Mouse (Mus musculus) intestine, postnatal 0 days (tissue): ENCODE data around the gene Epas1. TPM values are rescaled to one million over a fixed set of nuclear protein-coding genes. Genes with fewer than 3 reads are reported as not detected.

Source experiments
- ATAC-seq: fragments of 200-750 bp; cut with Nextera tagmentation; 2 replicates; pipeline ENCODE4 v1.8.0; 2017; ENCODE audit warnings: mild to moderate bottlenecking, moderate TSS enrichment, moderate library complexity
- H3K27ac ChIP-seq: fragments of 300-500 bp; sonication (generic); 2 replicates; pipeline ENCODE4 v1.5.1; 2014; ENCODE audit warnings: mild to moderate bottlenecking, low read depth, low read length, moderate library complexity
- H3K27me3 ChIP-seq: fragments of 300-500 bp; sonication (generic); replicated peaks from 2 replicates; pipeline ENCODE4 v1.6.1; 2014; ENCODE audit warnings: low read length, mixed read lengths; ENCODE audit not compliant: control insufficient read depth, insufficient read depth
- H3K36me3 ChIP-seq: fragments of 300-500 bp; sonication (generic); 2 replicates; pipeline ENCODE4 v1.6.1; 2014; ENCODE audit warnings: mild to moderate bottlenecking, moderate library complexity; ENCODE audit not compliant: control insufficient read depth, insufficient read depth
- H3K4me1 ChIP-seq: fragments of 300-500 bp; sonication (generic); replicated peaks from 2 replicates; pipeline ENCODE4 v1.6.1; 2014; ENCODE audit warnings: antibody characterized with exemption, low read length, mixed read lengths; ENCODE audit not compliant: control insufficient read depth, insufficient read depth
- H3K4me2 ChIP-seq: fragments of 300-500 bp; sonication (generic); replicated peaks from 2 replicates; pipeline ENCODE4 v1.6.1; 2014; ENCODE audit warnings: low read depth, mild to moderate bottlenecking, moderate library complexity
- H3K4me3 ChIP-seq: fragments of 300-500 bp; sonication (generic); 2 replicates; pipeline ENCODE4 v1.5.1; 2014; ENCODE audit warnings: low read depth, low read length
- H3K9ac ChIP-seq: fragments of 300-500 bp; sonication (generic); 2 replicates; pipeline ENCODE4 v1.6.1; 2014; ENCODE audit warnings: mild to moderate bottlenecking, low read depth, low read length
- H3K9me3 ChIP-seq: fragments of 300-500 bp; sonication (generic); 2 replicates; pipeline ENCODE4 v1.6.1; 2016; ENCODE audit warnings: mixed run types; ENCODE audit not compliant: control insufficient read depth
- CTCF ChIP-seq: sonication (generic); IDR thresholded peaks from 2 replicates; pipeline ENCODE4 v1.5.1; 2016; ENCODE audit warnings: low read depth, mild to moderate bottlenecking, control low read depth, antibody characterized with exemption, moderate library complexity
- WGBS: fragments of 180-500 bp; shearing (Covaris S2); extraction: QIAGEN DNeasy Blood & Tissue Kit; methylation state at CpG from one replicate; pipeline ENCODE4 v1.1.7; 2014; 5-methylcytosine and 5-hydroxymethylcytosine counted together
- polyA plus RNA-seq: library from polyadenylated mRNA; unstranded; fragments of >200 nt; fragmentation: Nextera tagmentation; extraction: Ambion mirVana; gene quantifications from 2 replicates; pipeline ENCODE4 v1.2.1, GENCODE M21; 2015

Epas1 gene
- polyA plus RNA-seq, 1 experiment from 2014 or later: 8.7 TPM

GRCm38 (mm10) chr17:86876940-86877339, 123.4 kb downstream of the Epas1 start:
- no peaks in the 10 kb centered on the region for H3K9me3 ChIP-seq

GRCm38 (mm10) chr17:86877747-86878146, 124.2 kb downstream of the Epas1 start:
- no peaks in the 10 kb centered on the region for H3K4me1 ChIP-seq
- H3K27me3 ChIP-seq: peaks cover 9% of the 10 kb centered on the region; the same call in 1 of the 2 replicates
- H3K9ac ChIP-seq: no peak overlapping the region
- no peak for ATAC-seq
- H3K4me2 ChIP-seq: no peak overlapping the region
- no peak overlapping the region for H3K4me3 ChIP-seq
- WGBS: 62% methylated on average over 2 of the region's 2 CpGs
- no peaks in the 10 kb centered on the region for H3K36me3 ChIP-seq
- no peaks in the 10 kb centered on the region for H3K9me3 ChIP-seq
- TF ChIP-seq CTCF: no peak
- no peak overlapping the region for H3K27ac ChIP-seq

More at GRCm38 (mm10) chr17:86876940-86877339, 123.4 kb downstream of the Epas1 start:
- H3K9ac ChIP-seq: no peak overlapping the region
- no peak overlapping the region for H3K27ac ChIP-seq
- H3K4me3 ChIP-seq: no peak overlapping the region
- no peak for ATAC-seq
- 49% methylated on average over 9 of the region's 9 CpGs for WGBS
- no peaks in the 10 kb centered on the region for H3K4me1 ChIP-seq
- no peak overlapping the region; the same call in 1 of the 2 replicates for H3K4me2 ChIP-seq
- no peak for TF ChIP-seq CTCF
- no peaks in the 10 kb centered on the region for H3K36me3 ChIP-seq
- H3K27me3 ChIP-seq: peaks cover 9% of the 10 kb centered on the region; the same call in 1 of the 2 replicates

GRCm38 (mm10) chr17:86880056-86880455, 126.6 kb downstream of the Epas1 start:
- H3K27me3 ChIP-seq: peaks cover 9% of the 10 kb centered on the region; the same call in 1 of the 2 replicates
- 86% methylated on average over 10 of the region's 10 CpGs for WGBS
- H3K9me3 ChIP-seq: no peaks in the 10 kb centered on the region
- H3K9ac ChIP-seq: no peak overlapping the region
- ATAC-seq: no peak
- H3K27ac ChIP-seq: no peak overlapping the region
- no peak overlapping the region for H3K4me2 ChIP-seq
- H3K4me3 ChIP-seq: no peak overlapping the region
- H3K36me3 ChIP-seq: no peaks in the 10 kb centered on the region
- no peaks in the 10 kb centered on the region for H3K4me1 ChIP-seq
- no peak for TF ChIP-seq CTCF

GRCm38 (mm10) chr17:86880461-86881044, 127.1 kb downstream of the Epas1 start:
- Histone ChIP-seq H3K9me3 (no peaks in the 10 kb centered on the region), H3K4me1 (no peaks in the 10 kb centered on the region), H3K4me2 (no peak overlapping the region), H3K4me3 (no peak overlapping the region), H3K27me3 (peaks cover 7% of the 10 kb centered on the region; the same call in 1 of the 2 replicates), H3K36me3 (no peaks in the 10 kb centered on the region), H3K27ac (no peak overlapping the region), H3K9ac (no peak overlapping the region)
- ATAC-seq: no peak
- TF ChIP-seq CTCF: no peak
- WGBS: 51% methylated on average over 4 of the region's 4 CpGs

Other genes with a start within 250 kb of the Epas1 start
- 0.12 TPM in 1 of 2 replicates, not detected in the other for gene Gm10309, start 248.5 kb upstream of the Epas1 start, polyA plus RNA-seq
- gene Tmem247, start 163.6 kb downstream of the Epas1 start, polyA plus RNA-seq: not detected in 2 replicates
- gene Atp6v1e2, start 194.2 kb downstream of the Epas1 start, polyA plus RNA-seq: not detected in 2 replicates
- 7.3 and 7.6 TPM in 2 replicates for gene Rhoq, start 209.4 kb downstream of the Epas1 start, polyA plus RNA-seq